In the genomic region with DNA sequence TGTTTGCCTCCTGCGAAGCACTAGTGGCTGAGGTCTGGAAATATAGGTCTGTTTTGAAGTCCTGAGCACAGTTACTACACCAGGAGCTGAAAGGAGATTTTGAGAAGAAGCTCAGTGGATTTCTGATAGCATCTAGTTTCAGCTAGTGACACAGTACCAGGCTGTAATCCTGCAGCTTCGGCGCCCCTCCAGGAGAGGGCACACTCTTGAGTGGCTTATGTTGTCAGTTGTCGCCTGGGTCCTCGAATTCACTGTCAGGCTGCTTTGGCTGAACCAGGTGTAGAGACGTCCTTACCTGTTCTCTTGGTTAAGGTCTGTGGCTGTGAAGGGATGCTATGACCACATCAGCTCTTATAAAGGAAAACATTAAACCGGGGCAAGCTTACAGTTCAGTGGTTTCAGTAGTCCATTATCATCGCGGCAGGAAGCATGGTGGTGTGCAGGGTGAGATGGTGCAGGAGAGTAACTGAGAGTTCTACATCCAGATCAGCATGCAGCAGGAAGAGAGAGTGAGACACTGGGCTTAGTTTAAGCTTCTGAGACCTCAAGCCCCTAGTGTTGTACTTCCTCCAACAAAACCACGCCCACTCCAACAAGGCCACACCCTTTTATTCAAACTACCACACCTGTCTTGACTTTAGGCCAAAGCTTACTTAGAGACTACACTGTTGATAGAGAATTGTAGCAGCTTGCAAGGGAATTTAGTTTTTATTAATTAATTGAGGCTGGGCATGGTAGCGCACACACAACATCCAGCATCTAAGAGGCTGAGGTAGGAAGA, we compare ENCODE assay signal across 16 mouse cellular contexts.
A peak's percentile ranks its signal among the peaks of the same experiment; 100 is the strongest.
DNase-seq lines count a peak whose midpoint lies in the region; ATAC-seq lines count a peak whose summit lies in the region.
"Had no signal": no experiment of that assay in that cellular context is flagged by ENCODE, and none has a peak within 500 bp of the region (broad histone marks: within the 10 kb centered on the region; RNA-seq: fewer than 3 reads in every experiment).

No protein-coding gene starts in this region.

- H3K4me2 ChIP-seq in liver, embryonic 11.5 days = no peak overlapping the region
- H3K4me2 ChIP-seq: embryonic facial prominence, embryonic 12.5 days; limb, embryonic 12.5 days; lung, embryonic 15.5 days had no signal

- no peaks in the 10 kb centered on the region for H3K4me1 ChIP-seq in liver, embryonic 11.5 days (replicated peaks; ENCODE audit: control insufficient read depth, insufficient read depth, low read length)
- H3K4me1 ChIP-seq: embryonic facial prominence, embryonic 12.5 days; limb, embryonic 12.5 days; lung, embryonic 15.5 days had no signal

- 86% methylated on average over 11 of the region's 11 CpGs for WGBS in liver, embryonic 11.5 days

- H3K27ac ChIP-seq in liver, embryonic 11.5 days (ENCODE audit: low read depth, low read length) = no peak overlapping the region
- H3K27ac ChIP-seq: embryonic facial prominence, embryonic 12.5 days; forebrain, embryonic 10.5 days; limb, embryonic 12.5 days; lung, embryonic 15.5 days had no signal

- peak; percentile 14 for DNase-seq in thymus, postnatal 0 days (ENCODE audit: low spot score)
- DNase-seq in thymus, postnatal 10 days (ENCODE audit: low spot score in 2 of 2) = no peak
- peak; percentile 84 for DNase-seq in R1 (ENCODE audit: low read depth, low spot score)
- DNase-seq in liver, embryonic 11.5 days (ENCODE audit: low spot score) = no peak
- no peak for DNase-seq in frontal cortex, adult 2 months (ENCODE audit: extremely low spot score in 1 of 2, low spot score in 1 of 2)
- DNase-seq in right cerebral cortex, adult 2 months (ENCODE audit: low spot score in 2 of 2) = no peak
- DNase-seq in heart, postnatal 14 days = no peak
- DNase-seq: adrenal gland, postnatal 36 days; heart, adult 18-20 months; heart, postnatal 4 days; kidney, postnatal 10 days; right cerebral cortex, postnatal 25 days had no signal

- H3K27me3 ChIP-seq in liver, embryonic 11.5 days (replicated peaks; ENCODE audit: control insufficient read depth, insufficient read depth, low read length) = no peaks in the 10 kb centered on the region
- H3K27me3 ChIP-seq: embryonic facial prominence, embryonic 12.5 days; limb, embryonic 12.5 days; lung, embryonic 15.5 days had no signal

- no peak overlapping the region for H3K4me3 ChIP-seq in liver, embryonic 11.5 days (ENCODE audit: low read depth, low read length)
- H3K4me3 ChIP-seq: embryonic facial prominence, embryonic 12.5 days; forebrain, embryonic 10.5 days; limb, embryonic 12.5 days; lung, embryonic 15.5 days had no signal

- ATAC-seq in liver, embryonic 11.5 days (replicated peaks; ENCODE audit: low FRiP score) = peak; percentile 34; the same call in 1 of the 2 replicates

- no peaks in the 10 kb centered on the region for H3K36me3 ChIP-seq in liver, embryonic 11.5 days (ENCODE audit: control insufficient read depth, insufficient read depth, low read length)

- intact Hi-C loops in heart, postnatal 14 days (cut with DNase I) = no loop called here

- H3K9me3 ChIP-seq in liver, embryonic 11.5 days (ENCODE audit: control insufficient read depth, low read length) = no peaks in the 10 kb centered on the region
- H3K9me3 ChIP-seq: embryonic facial prominence, embryonic 12.5 days; forebrain, embryonic 10.5 days; limb, embryonic 12.5 days; lung, embryonic 15.5 days had no signal

- H3K9ac ChIP-seq in liver, embryonic 11.5 days (ENCODE audit: low read depth, low read length) = no peak overlapping the region
- H3K9ac ChIP-seq: embryonic facial prominence, embryonic 12.5 days; limb, embryonic 12.5 days; lung, embryonic 15.5 days had no signal

Comparison
In these comparisons a context has a peak if more than half of its experiments do, and no peak if none do; other contexts are left out.
1. DNase-seq: peak in thymus, postnatal 0 days (single experiment) and R1 (single experiment); none in thymus, postnatal 10 days (0 of 2), liver, embryonic 11.5 days (single experiment), frontal cortex, adult 2 months (0 of 2), right cerebral cortex, adult 2 months (0 of 2) and heart, postnatal 14 days (0 of 2).